Mouse (Mus musculus): ENCODE data around the gene Osbpl2.

Osbpl2 gene

DNA sequence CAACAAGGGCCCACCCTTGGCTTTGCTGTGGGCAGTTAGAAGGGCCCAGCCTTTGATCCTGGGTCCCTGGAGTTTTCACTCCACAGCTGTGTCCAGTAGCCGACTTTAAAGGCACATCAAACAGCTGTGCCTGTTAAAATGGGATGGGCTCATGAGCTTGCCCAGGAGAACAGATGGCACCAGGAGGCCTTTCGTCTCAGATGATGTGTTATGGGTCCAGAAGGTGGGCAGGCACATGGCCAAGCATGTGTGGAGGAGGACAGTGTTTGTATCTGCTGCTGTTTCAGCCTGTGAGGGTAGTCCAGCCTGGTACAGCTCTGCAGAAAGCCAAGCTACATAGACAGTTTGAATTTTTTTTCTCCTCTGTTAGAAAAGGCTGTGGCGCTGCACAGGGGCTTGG lies 35.7 kb downstream of the Osbpl2 start:
- DNase-seq (ENCODE audit: low read depth), result no peak

GRCm38 (mm10) chr2:180158627-180159026 lies 39.5 kb downstream of the Osbpl2 start:
- DNase-seq (ENCODE audit: low read depth), result no peak

- no peak for DNase-seq (ENCODE audit: low read depth)
Measured at GRCm38 (mm10) chr2:180165855-180166254, 46.7 kb downstream of the Osbpl2 start.

- DNase-seq (ENCODE audit: low read depth), result no peak
Measured at GRCm38 (mm10) chr2:180166869-180167268, 47.8 kb downstream of the Osbpl2 start.

DNA sequence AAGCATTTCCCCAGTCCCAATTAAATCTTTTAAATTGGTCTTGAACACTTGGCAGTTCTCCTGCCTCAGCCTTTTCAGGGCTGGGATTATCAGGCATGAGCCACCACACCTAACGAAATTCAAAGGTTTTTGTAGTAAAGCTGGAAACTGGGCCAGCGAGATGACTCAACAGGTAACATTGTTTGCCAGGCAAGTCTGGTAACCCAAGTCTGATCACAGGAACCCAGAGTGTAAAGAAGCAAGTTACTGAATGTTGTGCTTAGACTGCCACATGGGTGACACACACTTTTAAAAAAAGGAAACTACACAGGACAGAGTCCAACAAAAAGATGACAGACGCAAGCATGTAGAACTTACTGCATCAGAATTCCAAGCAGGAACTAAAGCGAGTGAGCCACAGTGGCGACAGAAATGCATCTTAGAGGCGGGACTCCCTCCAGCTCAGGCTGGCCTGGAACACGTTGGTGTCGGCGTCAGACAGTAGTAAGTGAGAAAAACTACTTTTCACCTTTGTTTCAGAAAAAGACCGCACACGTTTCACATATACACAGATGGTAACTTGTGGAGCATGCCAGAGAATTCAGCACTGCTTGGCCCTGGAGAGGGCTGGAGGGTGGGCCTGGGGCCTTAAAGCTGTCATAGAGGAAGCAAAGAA lies 51.2 kb downstream of the Osbpl2 start:
- DNase-seq (ENCODE audit: low read depth), result peak; percentile 35

DNA sequence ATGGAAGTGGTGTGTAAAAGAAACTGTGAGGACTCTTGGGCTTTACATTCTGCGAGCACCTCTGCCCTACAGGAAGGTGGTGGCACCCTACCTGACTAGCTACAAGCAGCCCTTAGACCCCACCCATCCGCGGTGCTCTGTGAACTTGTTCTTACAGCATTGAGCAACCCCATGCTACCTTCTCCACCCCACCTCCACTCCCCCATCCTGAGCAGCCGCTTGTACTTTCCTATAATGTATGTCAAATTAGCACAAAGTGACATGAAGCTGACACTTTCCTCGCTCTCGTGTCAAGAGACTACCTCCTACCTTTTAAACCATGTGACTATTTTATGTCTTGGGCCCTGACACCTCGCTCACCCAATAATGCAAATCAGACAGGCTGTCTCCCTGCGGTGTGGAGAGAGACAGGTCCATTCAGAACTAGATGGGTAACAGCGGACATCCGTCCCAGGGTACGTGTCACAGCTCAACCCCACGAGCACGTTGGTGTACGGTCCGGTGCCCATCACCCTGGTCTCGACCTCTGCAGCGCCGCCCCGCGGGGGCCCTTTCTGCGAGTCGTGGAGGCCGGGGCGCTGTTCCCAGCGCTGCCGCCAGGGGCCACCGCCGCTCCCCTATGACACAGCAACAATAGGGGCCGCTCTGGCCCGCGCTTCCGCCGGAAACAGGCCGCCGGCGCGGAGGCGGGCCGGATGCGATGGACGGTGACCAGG lies 51.9 kb downstream of the Osbpl2 start, which contains the start of gene Adrm1:
Adrm1 (plus strand) TSS at position 680 of the 716 bp plus-strand sequence.
- DNase-seq (ENCODE audit: low read depth), result peak; percentile 99

DNA sequence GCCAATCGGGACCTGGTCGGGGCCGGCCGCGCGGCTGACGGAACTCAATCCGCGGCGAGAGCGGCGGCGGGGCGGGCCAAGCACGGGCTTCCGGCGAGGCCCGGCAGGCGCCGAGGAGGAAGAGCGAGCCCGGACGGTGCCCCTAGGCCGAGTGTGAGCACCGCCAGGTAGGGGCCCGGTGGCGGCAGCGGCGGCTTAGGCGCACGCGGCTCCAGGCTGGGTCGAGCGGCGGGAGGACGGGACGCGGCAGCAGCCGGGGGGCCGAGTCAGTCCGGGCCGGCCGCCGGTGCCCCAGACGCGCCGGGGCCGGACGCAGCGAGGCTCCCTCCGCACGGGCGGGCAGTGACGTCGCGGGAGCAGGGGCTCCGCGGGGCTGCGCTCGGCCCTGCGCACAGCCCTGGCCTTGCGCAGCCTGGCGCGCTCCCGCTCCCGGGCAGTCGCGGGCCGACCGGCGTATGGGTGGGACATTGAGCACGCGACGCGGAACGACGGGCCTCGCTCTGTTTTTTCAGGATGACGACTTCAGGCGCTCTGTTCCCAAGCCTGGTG lies 52.5 kb downstream of the Osbpl2 start:
- DNase-seq (ENCODE audit: low read depth), result no peak

GRCm38 (mm10) chr2:180172152-180172551 lies 53.0 kb downstream of the Osbpl2 start:
- no peak for DNase-seq (ENCODE audit: low read depth)

- DNase-seq (ENCODE audit: low read depth), result peak; percentile 62
Measured at GRCm38 (mm10) chr2:180173163-180173562, 54.1 kb downstream of the Osbpl2 start.

GRCm38 (mm10) chr2:180173711-180174110 lies 54.6 kb downstream of the Osbpl2 start:
- DNase-seq (ENCODE audit: low read depth), result peak; percentile 16

DNA sequence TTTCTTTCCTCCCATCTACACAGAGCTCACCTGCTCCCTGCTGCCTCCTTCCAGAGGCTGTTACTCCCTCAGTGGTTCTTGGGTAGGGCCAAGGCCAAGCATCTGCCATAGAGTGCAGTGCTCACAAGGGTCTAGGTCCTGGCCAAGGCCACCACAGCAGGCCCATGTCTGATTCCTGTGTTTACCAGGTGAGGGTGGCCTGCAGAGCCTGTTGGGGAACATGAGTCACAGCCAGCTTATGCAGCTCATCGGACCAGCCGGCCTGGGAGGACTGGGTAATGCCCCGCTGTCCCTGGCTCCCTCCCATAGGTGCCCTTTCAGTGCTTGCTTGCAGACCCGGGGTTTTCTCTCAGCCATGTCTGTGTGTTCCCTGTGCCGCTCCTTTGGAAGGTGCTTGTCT lies 55.0 kb downstream of the Osbpl2 start:
- no peak for DNase-seq (ENCODE audit: low read depth)

DNA sequence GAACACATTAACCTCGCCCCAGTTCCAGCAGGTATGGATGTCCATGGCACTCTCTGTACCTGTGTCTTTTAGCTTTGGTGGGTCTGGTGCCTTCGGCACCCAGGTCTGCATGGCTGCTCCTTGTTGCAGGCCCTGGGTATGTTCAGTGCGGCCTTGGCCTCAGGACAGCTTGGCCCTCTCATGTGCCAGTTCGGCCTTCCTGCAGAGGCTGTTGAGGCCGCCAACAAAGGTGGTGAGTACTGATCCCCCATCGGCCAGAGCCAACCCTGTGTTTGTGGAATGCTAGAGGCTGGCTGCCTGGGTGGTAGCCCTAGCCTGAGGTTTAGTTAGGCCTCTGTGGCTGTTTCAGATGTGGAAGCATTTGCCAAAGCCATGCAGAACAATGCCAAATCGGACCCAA lies 56.6 kb downstream of the Osbpl2 start:
- DNase-seq (ENCODE audit: low read depth), result no peak

DNA sequence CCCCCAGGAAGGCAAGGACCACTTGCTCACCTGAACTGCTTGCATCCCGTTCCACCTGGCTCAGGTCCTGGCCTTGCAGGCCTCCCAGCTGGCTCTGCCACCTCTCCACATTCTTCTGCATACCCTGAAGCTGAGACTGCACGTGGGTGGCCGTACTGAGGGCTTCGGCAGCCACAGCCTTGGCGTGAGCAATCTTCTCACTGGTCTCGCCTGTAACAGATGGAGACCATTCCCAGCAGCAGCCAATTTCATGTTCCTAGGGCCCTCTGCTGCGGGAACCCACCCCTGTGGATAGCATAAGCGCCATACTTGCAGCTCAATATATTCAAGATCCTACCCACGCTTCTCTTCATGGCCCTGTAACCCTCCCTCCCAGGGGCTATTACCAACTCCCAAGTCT lies 62.4 kb downstream of the Osbpl2 start:
- no peak for DNase-seq (ENCODE audit: low read depth)

GRCm38 (mm10) chr2:180184011-180184751 lies 65.1 kb downstream of the Osbpl2 start:
- DNase-seq (ENCODE audit: low read depth), result no peak

DNA sequence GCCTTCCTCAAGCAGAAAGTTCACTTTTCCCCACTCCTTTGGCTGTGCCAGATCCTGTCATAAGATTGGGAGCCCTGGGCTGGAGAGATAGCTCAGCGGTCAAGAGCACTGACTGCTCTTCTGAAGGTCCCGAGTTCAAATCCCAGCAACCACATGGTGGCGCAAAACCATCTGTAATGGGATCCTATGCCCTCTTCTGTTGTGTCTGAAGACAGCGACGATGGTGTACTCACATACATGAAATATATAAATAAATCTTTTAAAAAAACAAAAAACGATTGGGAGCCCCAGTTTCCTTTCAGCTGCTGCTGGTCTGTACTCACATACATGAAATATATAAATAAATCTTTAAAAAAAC lies 65.6 kb downstream of the Osbpl2 start:
- peak; percentile 68 for DNase-seq (ENCODE audit: low read depth)

DNA sequence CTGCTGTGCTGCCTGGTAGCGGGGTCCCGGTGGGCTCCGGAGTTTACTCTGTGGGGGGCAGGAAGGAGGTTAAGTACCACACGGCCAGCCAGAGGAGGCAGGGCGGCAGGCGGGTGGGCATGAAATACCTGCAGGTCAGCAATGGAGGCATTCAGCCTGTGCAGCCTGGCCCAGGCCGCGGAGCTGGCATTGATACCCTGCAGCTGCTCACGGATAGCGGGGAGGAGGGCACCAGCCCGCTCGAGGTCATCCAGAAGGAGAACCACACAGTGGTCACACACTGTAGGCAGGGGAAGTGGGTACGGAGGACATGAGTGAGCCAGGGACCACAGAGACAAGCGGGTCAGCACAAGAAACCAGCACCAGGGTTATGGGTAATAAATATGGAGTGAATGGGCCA lies 66.6 kb downstream of the Osbpl2 start:
- DNase-seq (ENCODE audit: low read depth), result no peak

DNA sequence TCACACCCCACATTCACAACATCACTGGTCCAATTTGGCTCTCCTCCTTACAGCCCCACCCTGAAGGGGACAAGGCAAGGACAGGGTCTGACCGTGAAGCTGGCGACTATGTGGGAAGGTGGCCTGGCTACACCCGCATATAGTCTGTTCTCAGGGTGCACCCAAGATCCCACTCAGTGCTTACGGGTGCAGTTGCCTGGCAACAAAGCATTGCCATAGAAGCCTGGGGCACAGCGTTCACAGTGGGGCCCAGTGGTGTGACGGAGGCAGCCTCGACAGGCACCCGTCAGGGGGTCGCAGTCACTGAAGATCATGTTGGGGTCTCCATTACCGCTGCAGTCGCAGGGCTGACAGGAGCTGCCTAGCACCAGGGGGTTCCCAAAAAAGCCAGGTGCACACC lies 68.3 kb downstream of the Osbpl2 start:
- DNase-seq (ENCODE audit: low read depth), result no peak

- no peak for DNase-seq (ENCODE audit: low read depth)
Measured at GRCm38 (mm10) chr2:180196610-180197322, 77.7 kb downstream of the Osbpl2 start.

DNA sequence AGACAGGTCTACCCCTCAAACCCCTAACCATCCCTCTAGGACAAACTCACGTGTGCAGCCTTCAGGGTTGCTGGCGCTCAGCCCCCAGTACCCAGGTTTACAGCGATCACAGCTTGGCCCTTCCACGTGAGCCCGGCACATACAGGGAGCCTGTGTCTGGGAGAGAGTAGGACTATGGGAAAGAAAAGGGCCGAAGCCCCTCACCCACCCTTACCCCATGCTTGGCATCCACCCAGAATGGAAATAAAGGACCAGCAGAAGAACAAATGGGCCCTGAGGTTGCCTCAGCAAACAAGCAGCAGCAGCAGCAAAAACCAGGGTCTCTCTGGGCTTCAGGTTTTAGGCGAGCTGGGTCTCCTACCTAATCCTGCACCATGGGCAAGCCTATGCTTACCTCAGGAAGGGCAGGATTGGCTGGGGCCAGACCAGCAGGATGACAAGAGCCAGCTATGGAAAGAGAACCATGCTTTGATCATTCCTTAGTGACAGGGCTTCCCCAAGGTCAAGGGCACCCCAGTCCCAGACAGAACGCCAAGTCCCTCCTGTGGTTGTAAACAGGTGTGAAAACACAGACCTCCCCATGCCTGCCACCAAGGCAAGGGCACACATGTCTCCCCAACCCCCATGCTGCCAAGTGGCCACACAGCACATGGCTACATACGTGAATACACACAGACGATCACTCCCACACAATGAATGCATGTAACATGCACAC lies 78.4 kb downstream of the Osbpl2 start:
- DNase-seq (ENCODE audit: low read depth), result no peak

DNA sequence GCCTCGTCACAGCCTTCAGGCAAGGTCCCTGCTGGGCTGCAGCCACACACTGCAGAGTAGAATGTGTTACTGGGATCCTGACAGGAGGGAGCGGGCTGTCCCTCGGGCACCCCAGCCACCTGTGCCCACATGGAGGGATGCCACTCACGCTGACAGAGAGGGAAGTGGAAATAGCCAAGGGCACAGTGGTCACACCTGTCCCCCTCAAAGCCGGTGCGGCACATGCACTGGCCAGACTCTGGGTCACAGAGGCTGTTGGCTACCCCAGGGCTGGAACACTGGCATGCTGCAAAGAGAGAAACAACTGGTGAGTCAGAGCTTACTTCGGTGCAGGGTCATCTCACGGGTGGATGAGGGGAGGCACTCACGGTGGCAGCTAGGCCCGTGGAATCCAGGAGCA lies 79.7 kb downstream of the Osbpl2 start:
- DNase-seq (ENCODE audit: low read depth), result no peak

- DNase-seq (ENCODE audit: low read depth), result no peak
Measured at GRCm38 (mm10) chr2:180200681-180201080, 81.6 kb downstream of the Osbpl2 start.

GRCm38 (mm10) chr2:180201303-180201702 lies 82.2 kb downstream of the Osbpl2 start:
- DNase-seq (ENCODE audit: low read depth), result no peak

All from NIH3T3 (cell line).